In the genomic region with DNA sequence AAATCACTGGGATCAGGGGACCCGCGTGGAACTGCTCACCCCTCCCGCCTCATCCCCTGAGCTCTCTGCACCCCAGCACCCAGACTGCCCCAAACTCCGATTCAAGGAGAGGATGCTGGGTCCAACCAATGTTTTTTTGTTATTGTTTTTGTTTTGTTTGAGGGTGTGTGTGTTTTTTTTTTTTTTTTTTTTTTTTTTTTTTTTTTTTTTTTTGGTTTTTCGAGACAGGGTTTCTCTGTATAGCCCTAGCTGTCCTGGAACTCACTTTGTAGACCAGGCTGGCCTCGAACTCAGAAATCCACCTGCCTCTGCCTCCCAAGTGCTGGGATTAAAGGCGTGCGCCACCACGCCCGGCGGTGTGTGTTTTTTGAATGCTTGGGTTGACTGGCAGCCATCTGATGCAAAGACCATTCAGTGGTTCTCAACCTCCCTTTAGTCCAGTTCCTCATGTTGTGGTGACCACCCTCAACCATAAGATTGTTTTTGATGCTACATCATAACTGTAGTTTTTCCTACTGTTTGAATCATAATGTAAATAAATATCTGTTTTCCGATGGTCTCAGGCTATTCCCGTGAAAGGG, we compare ENCODE assay signal across 8 mouse cellular contexts.
DNase-seq lines count a peak whose midpoint lies in the region; ATAC-seq and TF ChIP-seq lines count a peak whose summit lies in the region.
"Not testable (repeated sequence)": the region's sequence is repeated elsewhere in the genome, so short reads cannot be mapped to it uniquely, and the experiment has no call there.

No protein-coding gene starts in this region.

- H3K4me2 ChIP-seq in heart, embryonic 11.5 days = peak overlapping the region; percentile 72
- peak overlapping the region; percentile 68 for H3K4me2 ChIP-seq in hindbrain, embryonic 16.5 days (ENCODE audit: low read length)
- peak overlapping the region; percentile 69 for H3K4me2 ChIP-seq in liver, postnatal 0 days (ENCODE audit: low read depth, low read length)
- H3K4me2 ChIP-seq in midbrain, embryonic 15.5 days = peak overlapping the region; percentile 74
- peak overlapping the region; percentile 79 for H3K4me2 ChIP-seq in stomach, embryonic 15.5 days

- not testable (repeated sequence) for H3K27ac ChIP-seq in ES-E14 (ENCODE audit: insufficient read depth, low read depth, low read length, poor library complexity, severe bottlenecking); stomach, embryonic 15.5 days
- H3K27ac ChIP-seq in heart, embryonic 11.5 days (ENCODE audit: low read depth, low read length) = peak overlapping the region; percentile 69
- peak overlapping the region; percentile 81 for H3K27ac ChIP-seq in hindbrain, embryonic 16.5 days (ENCODE audit: low read depth, low read length)
- H3K27ac ChIP-seq in limb, embryonic 10.5 days = peak overlapping the region; percentile 83
- peak overlapping the region; percentile 39; the same call in 1 of the 2 replicates for H3K27ac ChIP-seq in liver, postnatal 0 days (ENCODE audit: low read depth)
- H3K27ac ChIP-seq in midbrain, embryonic 15.5 days = peak overlapping the region; percentile 75

- not testable (repeated sequence) for H3K27me3 ChIP-seq in erythroblast, embryonic 14.5 days (ENCODE audit: control insufficient read depth); heart, embryonic 11.5 days (ENCODE audit: control insufficient read depth, insufficient read depth, low read length); hindbrain, embryonic 16.5 days (replicated peaks; ENCODE audit: control insufficient read depth, insufficient read depth, low read length); limb, embryonic 10.5 days (ENCODE audit: low read depth, poor library complexity, severe bottlenecking); liver, postnatal 0 days (ENCODE audit: insufficient read depth, low read length); midbrain, embryonic 15.5 days (replicated peaks); stomach, embryonic 15.5 days (replicated peaks)

- peak overlapping the region; percentile 54 to 55 for H3K4me3 ChIP-seq in ES-E14 (ENCODE audit: insufficient read depth in 1 of 2, low read depth in 1 of 2, low read length in 2 of 2, poor library complexity in 1 of 2, severe bottlenecking in 1 of 2)
- H3K4me3 ChIP-seq in erythroblast, embryonic 14.5 days (replicated peaks) = peak overlapping the region; percentile 16
- peak overlapping the region; percentile 48 for H3K4me3 ChIP-seq in heart, embryonic 11.5 days (ENCODE audit: low read depth, low read length)
- peak overlapping the region; percentile 43 for H3K4me3 ChIP-seq in hindbrain, embryonic 16.5 days (ENCODE audit: low read length)
- H3K4me3 ChIP-seq in limb, embryonic 10.5 days = peak overlapping the region; percentile 54
- H3K4me3 ChIP-seq in liver, postnatal 0 days (ENCODE audit: low read depth, low read length) = peak overlapping the region; percentile 50
- peak overlapping the region; percentile 40 for H3K4me3 ChIP-seq in midbrain, embryonic 15.5 days
- H3K4me3 ChIP-seq in stomach, embryonic 15.5 days (replicated peaks) = peak overlapping the region; percentile 47

- not testable (repeated sequence) for TF ChIP-seq EP300 in liver, postnatal 0 days (IDR thresholded peaks at IDR 0.05; ENCODE audit: low read depth)

- H3K4me1 ChIP-seq in ES-E14 (ENCODE audit: control insufficient read depth in 2 of 2, insufficient read depth in 2 of 2, low read length in 2 of 2, poor library complexity in 1 of 2); erythroblast, embryonic 14.5 days (ENCODE audit: control insufficient read depth); heart, embryonic 11.5 days (ENCODE audit: control insufficient read depth, insufficient read depth, low read length); hindbrain, embryonic 16.5 days (ENCODE audit: control insufficient read depth, insufficient read depth, low read depth, low read length); liver, postnatal 0 days (ENCODE audit: insufficient read depth); stomach, embryonic 15.5 days: not testable (repeated sequence)
- H3K4me1 ChIP-seq in limb, embryonic 10.5 days = peaks cover 14% of the 10 kb centered on the region; the same call in 1 of the 2 replicates
- H3K4me1 ChIP-seq in midbrain, embryonic 15.5 days = peaks cover 17% of the 10 kb centered on the region

- TF ChIP-seq CTCF in liver, postnatal 0 days (IDR thresholded peaks at IDR 0.05; ENCODE audit: low read depth) = not testable (repeated sequence)

- not testable (repeated sequence) for H3K9ac ChIP-seq in ES-E14 (ENCODE audit: insufficient read depth, low read depth, low read length, poor library complexity, severe bottlenecking)
- H3K9ac ChIP-seq in heart, embryonic 11.5 days (ENCODE audit: low read depth, low read length) = peak overlapping the region; percentile 65
- peak overlapping the region; percentile 69 for H3K9ac ChIP-seq in hindbrain, embryonic 16.5 days (ENCODE audit: low read depth, low read length)
- H3K9ac ChIP-seq in liver, postnatal 0 days (replicated peaks) = peak overlapping the region; percentile 62; the same call in 1 of the 2 replicates
- H3K9ac ChIP-seq in midbrain, embryonic 15.5 days = peak overlapping the region; percentile 41
- H3K9ac ChIP-seq in stomach, embryonic 15.5 days = peak overlapping the region; percentile 17; the same call in 1 of the 2 replicates

- DNase-seq in ES-E14 (ENCODE audit: low read depth, low spot score); limb, embryonic 10.5 days (ENCODE audit: low spot score); liver, postnatal 0 days: not testable (repeated sequence)

- not testable (repeated sequence) for H3K36me3 ChIP-seq in ES-E14 (ENCODE audit: control insufficient read depth, insufficient read depth, low read length, poor library complexity, severe bottlenecking); erythroblast, embryonic 14.5 days (ENCODE audit: control insufficient read depth); heart, embryonic 11.5 days (ENCODE audit: control insufficient read depth, insufficient read depth, low read length); hindbrain, embryonic 16.5 days (ENCODE audit: control insufficient read depth, insufficient read depth, low read length); limb, embryonic 10.5 days; liver, postnatal 0 days (replicated peaks; ENCODE audit: insufficient read depth, low read length); midbrain, embryonic 15.5 days (replicated peaks); stomach, embryonic 15.5 days

- H3K9me3 ChIP-seq in ES-E14 (ENCODE audit: control insufficient read depth, insufficient read depth, low read depth, low read length); erythroblast, embryonic 14.5 days (ENCODE audit: control insufficient read depth, low read length); heart, embryonic 11.5 days (replicated peaks; ENCODE audit: control insufficient read depth, low read length); hindbrain, embryonic 16.5 days (ENCODE audit: control insufficient read depth, low read length); limb, embryonic 10.5 days (replicated peaks); liver, postnatal 0 days (ENCODE audit: low read length); midbrain, embryonic 15.5 days; stomach, embryonic 15.5 days: not testable (repeated sequence)

- in situ Hi-C loops in ES-E14 (cut with MboI; ENCODE audit: low sequenced_read_pairs in 2 of 2, unreplicated experiment in 2 of 2) = not testable (repeated sequence)

- not testable (repeated sequence) for ATAC-seq in heart, embryonic 11.5 days (replicated peaks; ENCODE audit: insufficient number of reproducible peaks, low FRiP score, low TSS enrichment); hindbrain, embryonic 16.5 days; liver, postnatal 0 days; midbrain, embryonic 15.5 days (replicated peaks)
- ATAC-seq in stomach, embryonic 15.5 days (ENCODE audit: insufficient read depth, low FRiP score, low read depth) = peak; percentile 35; the same call in 1 of the 2 replicates

- 59% methylated on average over 11 of the region's 13 CpGs for WGBS in heart, embryonic 11.5 days (ENCODE audit: insufficient replicate concordance)
- WGBS in hindbrain, embryonic 16.5 days = 64% methylated on average over 12 of the region's 13 CpGs
- WGBS in limb, embryonic 10.5 days = 68% methylated on average over 12 of the region's 13 CpGs
- WGBS in liver, postnatal 0 days (ENCODE audit: insufficient replicate concordance) = 62% methylated on average over 11 of the region's 13 CpGs
- WGBS in midbrain, embryonic 15.5 days = 53% methylated on average over 12 of the region's 13 CpGs
- 65% methylated on average over 12 of the region's 13 CpGs for WGBS in stomach, embryonic 15.5 days

TF ChIP-seq in ES-E14, 5 proteins besides CTCF, POLR2A, EP300 and RAD21:
- peak; percentile 83; the same call in 1 of the 2 replicates for TF ChIP-seq ZNF384 (IDR thresholded peaks at IDR 0.05; ENCODE audit: low read depth, low read length)
